8 mouse cellular contexts compared by ENCODE assay signal in genomic region chr8:121390608-121391007, GRCm38 (mm10).
A peak's percentile ranks its signal among the peaks of the same experiment; 100 is the strongest.
DNase-seq lines count a peak whose midpoint lies in the region; TF ChIP-seq lines count a peak whose summit lies in the region.

No protein-coding gene starts in this region.

- no peak overlapping the region for H3K27ac ChIP-seq in gastrocnemius, adult 2 months
- H3K27ac ChIP-seq in embryonic fibroblast, embryonic 13.5 days (ENCODE audit: insufficient read depth, low read length), result no peak overlapping the region
- no peak overlapping the region for H3K27ac ChIP-seq in thymus, adult 2 months (ENCODE audit: control insufficient read depth, insufficient read depth, low read length)

- TF ChIP-seq POLR2A in embryonic fibroblast, embryonic 13.5 days (IDR thresholded peaks at IDR 0.05; ENCODE audit: low read depth, low read length), result no peak
- no peak for TF ChIP-seq POLR2A in thymus, adult 2 months (IDR thresholded peaks at IDR 0.05; ENCODE audit: control insufficient read depth, extremely low read depth, insufficient read depth, low read length, poor library complexity)

- no peak overlapping the region for H3K4me3 ChIP-seq in gastrocnemius, adult 2 months
- H3K4me3 ChIP-seq in embryonic fibroblast, embryonic 13.5 days (ENCODE audit: insufficient read depth, low read length), result no peak overlapping the region
- H3K4me3 ChIP-seq in thymus, adult 2 months (ENCODE audit: control insufficient read depth, insufficient read depth, low read length), result no peak overlapping the region

- intact Hi-C loops in gastrocnemius, adult 2 months (cut with DNase I), result no loop called here

- 0 out of 2 replicates have a peak, but pooled peaks cover 9% of the 10 kb centered on the region for H3K4me1 ChIP-seq in embryonic fibroblast, embryonic 13.5 days (ENCODE audit: control insufficient read depth, insufficient read depth, low read length)
- H3K4me1 ChIP-seq in thymus, adult 2 months (replicated peaks; ENCODE audit: control insufficient read depth, insufficient read depth, low read length), result no peaks in the 10 kb centered on the region

- WGBS in thymus, adult 2 months, result 16% methylated on average over 11 of the region's 11 CpGs

- H3K27me3 ChIP-seq in thymus, adult 2 months (ENCODE audit: control insufficient read depth, insufficient read depth, low read length), result peaks cover 3% of the 10 kb centered on the region; the same call in 1 of the 2 replicates

- peak; percentile 20 for DNase-seq in gastrocnemius, adult 2 months
- no peak for DNase-seq in gastrocnemius, postnatal 4 days (ENCODE audit: low spot score in 2 of 2)
- DNase-seq in MN1 (ENCODE audit: low spot score), result peak; percentile 75
- DNase-seq in kidney, postnatal 36 days, result peak; percentile 35 to 69
- peak; percentile 67 for DNase-seq in retina, embryonic 14.5 days (ENCODE audit: low spot score)
- DNase-seq in thymus, adult 18-20 months, result no peak
- no peak for DNase-seq in thymus, adult 2 months

- peak; percentile 42; the same call in 1 of the 2 replicates for TF ChIP-seq CTCF in gastrocnemius, adult 2 months (IDR thresholded peaks at IDR 0.05)
- TF ChIP-seq CTCF in embryonic fibroblast, embryonic 13.5 days (IDR thresholded peaks at IDR 0.05; ENCODE audit: borderline replicate concordance, insufficient read depth, low read length), result peak; percentile 69; the same call in 1 of the 2 replicates
- no peak for TF ChIP-seq CTCF in thymus, adult 2 months (IDR thresholded peaks at IDR 0.05; ENCODE audit: borderline replicate concordance, control insufficient read depth, extremely low read depth, insufficient read depth, low read length, poor library complexity)

- H3K36me3 ChIP-seq in thymus, adult 2 months (ENCODE audit: control insufficient read depth, insufficient read depth, low read length), result no peaks in the 10 kb centered on the region

Comparison
In these comparisons a context has a peak if more than half of its experiments do, and no peak if none do; other contexts are left out.
1. DNase-seq: peak in gastrocnemius, adult 2 months (single experiment), MN1 (single experiment), kidney, postnatal 36 days (2 of 2) and retina, embryonic 14.5 days (single experiment); none in gastrocnemius, postnatal 4 days (0 of 2), thymus, adult 18-20 months (0 of 2) and thymus, adult 2 months (single experiment).